Mouse (Mus musculus) heart, adult 18-20 months (tissue): ENCODE results near the gene Gm20738. TPM values are rescaled to one million over a fixed set of nuclear protein-coding genes. Genes with fewer than 3 reads are reported as not detected.
"Not testable (repeated sequence)": the region's sequence is repeated elsewhere in the genome, so short reads cannot be mapped to it uniquely, and the experiment has no call there.

Source experiments
- DNase-seq, 2 experiments: peaks; one replicate each; pipeline ENCODE4 v3.0.0; 2021 to 2022; ENCODE audit warnings: mixed read lengths in 1 of 2
- long read RNA-seq, 2 experiments: library from polyadenylated mRNA; stranded (forward); transcript quantifications; one replicate each; pipeline ENCODE4 v2.0.0; 2021
- total RNA-seq, 2 experiments: library from RNA; stranded (reverse); gene quantifications; 2 replicates each; pipeline ENCODE4 v1.2.3; 2021

Gene Gm20738
- not detected for total RNA-seq
- long read RNA-seq, experiment 1: 0 reads
- long read RNA-seq, experiment 2: 0 reads

DNA sequence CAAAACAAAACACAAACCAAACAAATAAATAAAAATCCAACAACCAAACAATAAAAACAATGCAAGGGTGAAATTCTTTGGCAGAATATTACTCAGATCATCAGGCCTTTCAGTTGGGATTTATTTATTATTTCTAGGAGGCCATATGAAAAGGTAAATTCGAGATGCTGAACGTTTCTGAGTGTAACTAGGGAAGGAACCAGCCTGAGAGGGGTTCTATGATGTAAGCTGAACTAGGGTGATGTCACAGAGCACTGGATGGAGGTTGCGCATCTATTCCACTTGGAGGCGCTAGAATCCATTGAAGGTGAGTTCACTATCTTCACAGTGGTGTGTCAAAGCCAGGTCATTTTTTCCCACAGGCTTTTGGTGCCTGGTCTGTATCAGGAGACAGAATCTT, at the start of gene Gm20738:
TSS of gene Gm20738 (plus strand) at position 301 of the 400 bp plus-strand sequence.
- DNase-seq: not testable (repeated sequence)
